Mouse (Mus musculus) limb, embryonic 14.5 days (tissue): ENCODE results near the gene Taf8. TPM values are rescaled to one million over a fixed set of nuclear protein-coding genes. Genes with fewer than 3 reads are reported as not detected.

Experiments used
- ATAC-seq: fragments of 200-750 bp; cut with Nextera tagmentation; 2 replicates; pipeline ENCODE4 v1.8.0; 2017; ENCODE audit warnings: low read depth, moderate number of reproducible peaks, moderate TSS enrichment; ENCODE audit not compliant: low FRiP score
- DNase-seq: peaks from one replicate; pipeline ENCODE4 v3.0.0-alpha.2; 2015; ENCODE audit warnings: low spot score
- H3K27ac ChIP-seq: fragments of 300-500 bp; sonication (generic); replicated peaks from 2 replicates; pipeline ENCODE4 v1.5.1; 2014; ENCODE audit warnings: low read depth, mild to moderate bottlenecking, low read length, moderate library complexity, mixed read lengths
- H3K27me3 ChIP-seq: fragments of 300-500 bp; sonication (generic); 2 replicates; pipeline ENCODE4 v1.6.1; 2014; ENCODE audit warnings: low read length, mixed read lengths; ENCODE audit not compliant: control insufficient read depth, insufficient read depth
- H3K36me3 ChIP-seq: fragments of 300-500 bp; sonication (generic); 2 replicates; pipeline ENCODE4 v1.6.1; 2014; ENCODE audit warnings: mild to moderate bottlenecking, low read length, moderate library complexity, mixed read lengths; ENCODE audit not compliant: control insufficient read depth, insufficient read depth
- H3K4me1 ChIP-seq: fragments of 300-500 bp; sonication (generic); 2 replicates; pipeline ENCODE4 v1.6.1; 2014; ENCODE audit warnings: antibody characterized with exemption, low read length, mixed read lengths; ENCODE audit not compliant: control insufficient read depth, insufficient read depth
- H3K4me2 ChIP-seq: fragments of 300-500 bp; sonication (generic); replicated peaks from 2 replicates; pipeline ENCODE4 v1.6.1; 2014; ENCODE audit warnings: low read depth, mild to moderate bottlenecking, low read length, moderate library complexity; ENCODE audit not compliant: severe bottlenecking
- H3K4me3 ChIP-seq: fragments of 300-500 bp; sonication (generic); replicated peaks from 2 replicates; pipeline ENCODE4 v1.5.1; 2014; ENCODE audit warnings: low read length
- H3K9ac ChIP-seq: fragments of 300-500 bp; sonication (generic); 2 replicates; pipeline ENCODE4 v1.6.1; 2014; ENCODE audit warnings: mild to moderate bottlenecking, low read depth, low read length, moderate library complexity; ENCODE audit not compliant: severe bottlenecking
- H3K9me3 ChIP-seq: fragments of 300-500 bp; sonication (generic); 2 replicates; pipeline ENCODE4 v1.6.1; 2016; ENCODE audit warnings: low read length; ENCODE audit not compliant: control insufficient read depth
- POLR2A ChIP-seq: fragments of 200-500 bp; IDR thresholded peaks from 2 replicates; pipeline ENCODE4 v1.8.0; 2012; ENCODE audit warnings: inconsistent platforms, mild to moderate bottlenecking, moderate library complexity, borderline replicate concordance; ENCODE audit not compliant: insufficient read depth, insufficient read length; ENCODE audit errors: extremely low read depth
- WGBS: fragments of 180-500 bp; shearing (Covaris S2); extraction: QIAGEN DNeasy Blood & Tissue Kit; methylation state at CpG from one replicate; pipeline ENCODE4 v1.1.7; 2014; 5-methylcytosine and 5-hydroxymethylcytosine counted together
- polyA plus RNA-seq, 2 experiments: library from polyadenylated mRNA; depleted of rRNA in 1 of 2; stranded (reverse) in 1 of 2; unstranded in 1 of 2; fragments of >200 nt; fragmentation: Nextera tagmentation in 1 of 2; extraction: Ambion mirVana in 1 of 2; gene quantifications; 2 replicates each; pipeline versions ENCODE4 v1.2.1 to v1.2.3; 2012 to 2014

Gene Taf8
- polyA plus RNA-seq, 2 experiments, result 26.3 to 46.4 TPM

GRCm38 (mm10) chr17:47444113-47444512, 58.0 kb downstream of the Taf8 start:
- H3K4me1 ChIP-seq, result peaks cover 7% of the 10 kb centered on the region
- DNase-seq, result no peak
- H3K9me3 ChIP-seq, result no peaks in the 10 kb centered on the region
- H3K27me3 ChIP-seq, result peaks cover 6% of the 10 kb centered on the region
- H3K27ac ChIP-seq, result no peak overlapping the region
- no peak for ATAC-seq
- no peak for TF ChIP-seq POLR2A
- 60% methylated on average over 6 of the region's 6 CpGs for WGBS
- no peak overlapping the region for H3K4me3 ChIP-seq
- no peak overlapping the region for H3K9ac ChIP-seq
- no peak overlapping the region for H3K4me2 ChIP-seq
- H3K36me3 ChIP-seq, result no peaks in the 10 kb centered on the region

- 87% methylated on average over 3 of the region's 3 CpGs for WGBS
- no peak overlapping the region for H3K4me3 ChIP-seq
- TF ChIP-seq POLR2A, result no peak
- H3K36me3 ChIP-seq, result no peaks in the 10 kb centered on the region
- ATAC-seq (no peak), DNase-seq (no peak)
- no peak overlapping the region for H3K4me2 ChIP-seq
- no peaks in the 10 kb centered on the region for H3K4me1 ChIP-seq
- H3K9me3 ChIP-seq, result no peaks in the 10 kb centered on the region
- H3K27me3 ChIP-seq, result peaks cover 24% of the 10 kb centered on the region
- no peak overlapping the region for H3K9ac ChIP-seq
- no peak overlapping the region for H3K27ac ChIP-seq
These were observed 59.8 kb downstream of the Taf8 start for GRCm38 (mm10) chr17:47442271-47442670.

DNA sequence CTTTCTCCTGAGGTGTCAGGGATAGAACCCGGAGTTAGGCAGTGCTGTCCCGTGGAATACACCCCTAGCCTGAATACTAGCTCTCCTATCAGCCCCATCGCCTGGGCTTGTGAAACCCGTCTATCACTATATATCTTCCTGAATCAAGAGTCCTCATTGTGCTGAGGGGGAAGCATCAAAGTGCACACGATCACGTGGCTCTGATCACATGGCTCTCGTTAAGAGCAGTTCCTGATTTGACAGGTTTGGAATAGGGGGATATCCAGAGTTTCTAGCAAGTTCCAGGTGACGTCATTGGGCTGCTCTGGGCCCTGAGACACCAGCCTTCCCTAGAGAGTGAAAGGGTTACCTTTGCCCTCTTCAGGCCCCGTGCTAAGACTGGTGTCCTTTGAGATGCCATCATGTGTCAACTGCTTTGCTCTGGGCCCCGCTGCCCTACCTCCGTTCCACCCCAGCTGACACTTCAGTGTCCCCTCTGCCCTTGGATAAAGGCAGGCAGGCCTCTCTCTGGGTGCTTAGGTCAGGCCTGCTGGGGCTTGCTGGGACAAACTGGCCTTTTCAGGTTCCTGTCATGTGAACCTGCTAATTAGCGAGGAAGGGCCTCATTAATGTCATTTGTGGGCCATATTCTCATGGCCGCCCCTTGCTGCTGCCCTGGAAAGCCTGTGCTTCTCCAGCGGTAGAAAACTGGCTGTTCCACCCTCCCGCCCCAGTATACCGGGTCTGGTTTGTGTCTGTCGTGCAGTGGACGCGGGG, 60.6 kb downstream of the Taf8 start:
- no peak overlapping the region for H3K27ac ChIP-seq
- DNase-seq (no peak), ATAC-seq (no peak)
- TF ChIP-seq POLR2A, result no peak
- 43% methylated on average over 19 of the region's 19 CpGs for whole genome bisulfite sequencing
- H3K9me3 ChIP-seq, result no peaks in the 10 kb centered on the region
- no peaks in the 10 kb centered on the region for H3K36me3 ChIP-seq
- H3K4me3 ChIP-seq, result no peak overlapping the region
- H3K4me1 ChIP-seq, result no peaks in the 10 kb centered on the region; the same call in none of the 2 replicates
- peaks cover 32% of the 10 kb centered on the region for H3K27me3 ChIP-seq
- no peak overlapping the region for H3K9ac ChIP-seq
- H3K4me2 ChIP-seq, result no peak overlapping the region

DNA sequence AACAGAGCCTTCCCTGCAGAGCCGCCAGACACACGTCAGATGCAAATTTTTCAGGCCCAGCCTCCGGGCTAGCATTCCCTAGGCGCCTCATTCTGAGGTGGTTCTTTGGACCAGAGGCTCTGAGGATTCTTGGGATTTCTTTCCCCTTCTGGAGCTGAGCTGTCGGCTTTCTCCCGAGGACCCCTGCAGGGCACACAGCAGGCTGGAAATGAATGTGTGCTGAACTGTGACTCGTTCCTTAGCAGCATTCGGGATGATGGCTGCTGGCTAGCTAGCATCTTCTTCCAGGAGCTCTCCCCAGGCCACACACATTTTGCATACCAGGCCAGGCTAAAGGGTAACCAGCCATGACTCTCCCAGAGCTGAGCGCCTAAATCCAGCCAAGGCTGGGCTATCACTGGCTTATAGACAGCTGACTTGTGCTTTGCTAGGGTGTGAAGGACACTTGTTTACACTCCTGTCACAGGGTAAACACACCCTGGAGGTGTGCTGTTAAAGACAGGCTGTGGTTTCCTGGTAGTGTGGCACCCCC, 61.7 kb downstream of the Taf8 start:
- Histone ChIP-seq H3K4me2 (no peak overlapping the region), H3K4me3 (no peak overlapping the region), H3K27ac (no peak overlapping the region), H3K27me3 (peaks cover 37% of the 10 kb centered on the region), H3K9me3 (no peaks in the 10 kb centered on the region), H3K4me1 (no peaks in the 10 kb centered on the region; the same call in none of the 2 replicates), H3K36me3 (no peaks in the 10 kb centered on the region), H3K9ac (no peak overlapping the region)
- DNase-seq (no peak), ATAC-seq (no peak)
- 10% methylated on average over 9 of the region's 9 CpGs for WGBS
- TF ChIP-seq POLR2A, result no peak

GRCm38 (mm10) chr17:47439396-47440028, 62.6 kb downstream of the Taf8 start:
- TF ChIP-seq POLR2A, result no peak
- no peak overlapping the region for H3K9ac ChIP-seq
- no peaks in the 10 kb centered on the region for H3K9me3 ChIP-seq
- no peak overlapping the region for H3K27ac ChIP-seq
- H3K4me3 ChIP-seq, result no peak overlapping the region
- DNase-seq (no peak), ATAC-seq (no peak)
- H3K4me2 ChIP-seq, result no peak overlapping the region
- 42% methylated on average over 9 of the region's 9 CpGs for WGBS
- peaks cover 45% of the 10 kb centered on the region for H3K27me3 ChIP-seq
- H3K4me1 ChIP-seq, result no peaks in the 10 kb centered on the region; the same call in none of the 2 replicates
- H3K36me3 ChIP-seq, result no peaks in the 10 kb centered on the region
